Mouse (Mus musculus) urinary bladder, postnatal 25 days (tissue): ENCODE measurements around the gene Gphb5.
"Not testable (repeated sequence)": the region's sequence is repeated elsewhere in the genome, so short reads cannot be mapped to it uniquely, and the experiment has no call there.

ENCODE experiments used
- DNase-seq: peaks from one replicate; pipeline ENCODE4 v3.0.0; 2022; ENCODE audit warnings: low spot score

The Gphb5 gene

GRCm38 (mm10) chr12:75416681-75417080 lies at the start of gene Gphb5:
TSS of gene Gphb5 (minus strand) at chr12:75416781.
- DNase-seq: no peak

- no peak for DNase-seq
Measured at GRCm38 (mm10) chr12:75466206-75466605, 49.6 kb upstream of the Gphb5 start.

GRCm38 (mm10) chr12:75464016-75464769 lies 47.6 kb upstream of the Gphb5 start:
- peak; percentile 25 for DNase-seq

- no peak for DNase-seq
Measured at GRCm38 (mm10) chr12:75460561-75460960, 44.0 kb upstream of the Gphb5 start.

GRCm38 (mm10) chr12:75459656-75460055 lies 43.1 kb upstream of the Gphb5 start:
- no peak for DNase-seq

- DNase-seq: no peak
Measured at GRCm38 (mm10) chr12:75453441-75453840, 36.9 kb upstream of the Gphb5 start.

- no peak for DNase-seq
Measured at GRCm38 (mm10) chr12:75453027-75453426, 36.4 kb upstream of the Gphb5 start.

GRCm38 (mm10) chr12:75450592-75450991 lies 34.0 kb upstream of the Gphb5 start:
- DNase-seq: no peak

- DNase-seq: no peak
Measured at GRCm38 (mm10) chr12:75450011-75450410, 33.4 kb upstream of the Gphb5 start.

GRCm38 (mm10) chr12:75449475-75449966 lies 32.9 kb upstream of the Gphb5 start:
- DNase-seq: no peak

- no peak for DNase-seq
Measured at GRCm38 (mm10) chr12:75448921-75449320, 32.3 kb upstream of the Gphb5 start.

GRCm38 (mm10) chr12:75446245-75446644 lies 29.7 kb upstream of the Gphb5 start:
- no peak for DNase-seq

- not testable (repeated sequence) for DNase-seq
Measured at GRCm38 (mm10) chr12:75432400-75432799, 15.8 kb upstream of the Gphb5 start.

- DNase-seq: no peak
Measured at GRCm38 (mm10) chr12:75429685-75430396, 13.3 kb upstream of the Gphb5 start.

GRCm38 (mm10) chr12:75428719-75429118 lies 12.1 kb upstream of the Gphb5 start:
- DNase-seq: no peak

- no peak for DNase-seq
Measured at GRCm38 (mm10) chr12:75425882-75426281, 9.3 kb upstream of the Gphb5 start.

- DNase-seq: no peak
Measured at GRCm38 (mm10) chr12:75424817-75425216, 8.2 kb upstream of the Gphb5 start.

GRCm38 (mm10) chr12:75424359-75424758 lies 7.8 kb upstream of the Gphb5 start:
- no peak for DNase-seq

GRCm38 (mm10) chr12:75414991-75415390 lies 1.6 kb downstream of the Gphb5 start:
- no peak for DNase-seq

- DNase-seq: no peak
Measured at GRCm38 (mm10) chr12:75412964-75413363, 3.6 kb downstream of the Gphb5 start.

GRCm38 (mm10) chr12:75397077-75397476 lies 19.5 kb downstream of the Gphb5 start:
- no peak for DNase-seq

GRCm38 (mm10) chr12:75396616-75397015 lies 20.0 kb downstream of the Gphb5 start:
- no peak for DNase-seq
